Mouse (Mus musculus) ES-E14 (cell line): ENCODE data around the gene Slc39a11. TPM values are rescaled to one million over a fixed set of nuclear protein-coding genes. Genes with fewer than 3 reads are reported as not detected.

Experiments
- DNase-seq: peaks from one replicate; pipeline ENCODE4 v3.0.0-alpha.2; 2013; ENCODE audit warnings: low read depth, low spot score
- H3K27ac ChIP-seq: 2 replicates; pipeline ENCODE4 v1.5.1; 2012; ENCODE audit warnings: low read depth, mild to moderate bottlenecking, low read length, moderate library complexity, mixed read lengths; ENCODE audit not compliant: poor library complexity, insufficient read depth, severe bottlenecking
- H3K36me3 ChIP-seq: 2 replicates; pipeline ENCODE4 v1.6.1; 2012; ENCODE audit warnings: mild to moderate bottlenecking, low read length, moderate library complexity, mixed read lengths; ENCODE audit not compliant: control insufficient read depth, poor library complexity, insufficient read depth, severe bottlenecking
- H3K4me1 ChIP-seq, 2 experiments: fragments of 150-350 bp in 1 of 2; sonication (generic) in 1 of 2; 2 replicates each; pipeline ENCODE4 v1.6.1; 2012; ENCODE audit warnings: low read length in 2 of 2, mild to moderate bottlenecking in 1 of 2, mixed read lengths in 1 of 2; ENCODE audit not compliant: control insufficient read depth in 2 of 2, insufficient read depth in 2 of 2, poor library complexity in 1 of 2
- H3K4me3 ChIP-seq, 2 experiments: fragments of 150-350 bp in 1 of 2; sonication (generic) in 1 of 2; 2 replicates each; pipeline ENCODE4 v1.5.1; 2012; ENCODE audit warnings: low read length in 2 of 2, low read depth in 1 of 2, mild to moderate bottlenecking in 1 of 2, mixed read lengths in 1 of 2; ENCODE audit not compliant: insufficient read depth in 1 of 2, poor library complexity in 1 of 2, severe bottlenecking in 1 of 2
- H3K9ac ChIP-seq: 2 replicates; pipeline ENCODE4 v1.6.1; 2012; ENCODE audit warnings: low read depth, mild to moderate bottlenecking, low read length, mixed read lengths; ENCODE audit not compliant: poor library complexity, insufficient read depth, severe bottlenecking
- H3K9me3 ChIP-seq: fragments of 150-350 bp; sonication (generic); 2 replicates; pipeline ENCODE4 v1.6.1; 2012; ENCODE audit warnings: low read depth, mild to moderate bottlenecking, low read length; ENCODE audit not compliant: control insufficient read depth, insufficient read depth
- CHD2 ChIP-seq: IDR thresholded peaks from 2 replicates; pipeline ENCODE4 v1.6.1; 2014; ENCODE audit warnings: mild to moderate bottlenecking, low read depth, low read length, inconsistent platforms
- HCFC1 ChIP-seq: IDR thresholded peaks from 2 replicates; pipeline ENCODE4 v1.6.1; 2012; ENCODE audit warnings: low read length, inconsistent platforms, borderline replicate concordance; ENCODE audit not compliant: insufficient read depth
- MAFK ChIP-seq: IDR thresholded peaks from 2 replicates; pipeline ENCODE4 v1.6.1; 2014; ENCODE audit warnings: mild to moderate bottlenecking, low read depth, low read length, inconsistent platforms; ENCODE audit not compliant: insufficient read depth
- ZC3H11A ChIP-seq: IDR thresholded peaks from 2 replicates; pipeline ENCODE4 v1.6.1; 2012; ENCODE audit warnings: low read depth, mild to moderate bottlenecking, inconsistent platforms, low read length, borderline replicate concordance
- ZNF384 ChIP-seq: IDR thresholded peaks from 2 replicates; pipeline ENCODE4 v1.6.1; 2012; ENCODE audit warnings: low read depth, low read length, inconsistent platforms
- in situ Hi-C, 2 experiments: fragments of 600-800 bp; cut with MboI; formaldehyde crosslinking; loops; one replicate each; pipeline ENCODE4 v1.15.1; 2025; ENCODE audit warnings: low sequenced_read_pairs in 2 of 2, inconsistent platforms in 1 of 2; ENCODE audit not compliant: unreplicated experiment in 2 of 2
- total RNA-seq: library from RNA; depleted of rRNA; stranded (reverse); fragments of 300-350 nt; gene quantifications from 2 replicates; pipeline ENCODE4 v1.2.3, GENCODE M21; 2012

Slc39a11 gene
- total RNA-seq, 1 experiment: 17.0 TPM

DNA sequence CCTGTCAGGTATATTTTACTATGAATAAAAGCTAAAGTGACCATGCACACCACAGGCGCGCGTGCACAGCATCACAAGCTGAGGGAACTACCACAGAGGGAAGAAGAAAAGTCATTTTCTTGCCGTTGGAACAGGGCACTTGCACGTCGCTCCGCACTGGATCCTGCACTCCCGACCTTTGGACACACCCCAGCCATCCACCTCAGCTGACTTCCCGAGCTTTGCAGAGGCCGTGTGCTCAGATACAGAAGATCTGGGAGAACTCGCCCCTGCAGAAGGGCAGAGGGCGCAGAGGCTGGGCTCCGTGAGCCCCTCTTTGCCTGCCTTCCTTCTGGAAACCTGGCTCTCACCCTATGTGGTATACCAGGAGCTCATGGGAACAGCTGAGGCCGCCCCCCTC is 359.0 kb downstream of the Slc39a11 start:
- H3K4me1 ChIP-seq: peaks cover 2 to 4% of the 10 kb centered on the region in 2 experiments; a peak in 2 of 4 replicates
- in situ Hi-C loops: loop anchor here (10.0 kb wide), 1 partner anchor 334 kb away; no protein-coding TSS in a partner anchor
- no peaks in the 10 kb centered on the region for H3K36me3 ChIP-seq
- peak overlapping the region in 1 of 2 experiments; percentile 30; a peak in 1 of 4 replicates for H3K4me3 ChIP-seq
- H3K9ac ChIP-seq: no peak overlapping the region
- DNase-seq: no peak
- no peak overlapping the region for H3K27ac ChIP-seq
- H3K9me3 ChIP-seq: no peaks in the 10 kb centered on the region
- no peak for TF ChIP-seq ZC3H11A
- TF ChIP-seq MAFK: no peak
- TF ChIP-seq ZNF384: no peak
- TF ChIP-seq HCFC1: no peak
- no peak for TF ChIP-seq CHD2

DNA sequence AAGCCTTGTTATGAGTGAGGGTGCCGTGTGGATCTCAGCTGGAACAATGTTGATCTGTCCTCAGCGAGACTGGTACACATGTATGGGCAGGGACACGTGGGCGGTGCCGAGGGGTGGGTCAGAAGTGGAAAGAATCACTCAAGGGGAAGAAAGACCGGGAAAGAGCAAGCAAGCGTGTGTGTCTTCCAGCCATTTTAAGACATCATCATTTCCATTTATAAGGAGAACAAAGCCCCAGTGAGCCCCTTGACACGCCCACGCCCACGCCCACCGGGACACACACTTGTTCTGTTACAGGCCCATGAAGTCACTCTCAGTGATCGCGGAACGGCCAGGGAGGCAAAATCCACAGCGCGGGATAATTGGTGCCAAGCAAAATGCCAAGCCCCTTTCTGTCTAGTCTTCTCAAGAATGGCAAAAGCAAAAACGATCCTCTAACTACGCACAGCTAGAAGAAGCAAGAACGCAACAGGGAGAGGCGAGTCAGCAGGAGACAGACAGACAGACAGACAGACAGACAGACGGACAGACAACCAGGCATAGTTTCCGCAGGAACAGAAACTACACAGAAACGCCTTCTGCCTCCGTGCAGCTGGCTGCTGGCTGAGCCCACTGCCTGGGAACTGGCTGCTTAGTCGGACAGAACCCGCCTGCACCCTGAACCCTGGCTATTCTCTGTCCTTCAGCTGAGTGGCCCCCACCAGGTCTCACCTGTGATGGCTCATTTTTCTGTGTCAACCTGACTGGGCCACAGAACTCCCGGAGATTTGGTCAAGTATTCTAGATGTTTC is 364.7 kb downstream of the Slc39a11 start:
- in situ Hi-C loops: no loop called here
- Histone ChIP-seq H3K9ac (no peak overlapping the region), H3K36me3 (no peaks in the 10 kb centered on the region), H3K9me3 (no peaks in the 10 kb centered on the region), H3K4me1 (peaks cover 0 to 7% of the 10 kb centered on the region in 2 experiments; a peak in 1 of 4 replicates), H3K4me3 (peak overlapping the region; percentile 6 to 7; a peak in 1 of 4 replicates), H3K27ac (no peak overlapping the region)
- TF ChIP-seq ZC3H11A (no peak), ZNF384 (no peak), MAFK (no peak), CHD2 (no peak), HCFC1 (no peak)
- DNase-seq: no peak

DNA sequence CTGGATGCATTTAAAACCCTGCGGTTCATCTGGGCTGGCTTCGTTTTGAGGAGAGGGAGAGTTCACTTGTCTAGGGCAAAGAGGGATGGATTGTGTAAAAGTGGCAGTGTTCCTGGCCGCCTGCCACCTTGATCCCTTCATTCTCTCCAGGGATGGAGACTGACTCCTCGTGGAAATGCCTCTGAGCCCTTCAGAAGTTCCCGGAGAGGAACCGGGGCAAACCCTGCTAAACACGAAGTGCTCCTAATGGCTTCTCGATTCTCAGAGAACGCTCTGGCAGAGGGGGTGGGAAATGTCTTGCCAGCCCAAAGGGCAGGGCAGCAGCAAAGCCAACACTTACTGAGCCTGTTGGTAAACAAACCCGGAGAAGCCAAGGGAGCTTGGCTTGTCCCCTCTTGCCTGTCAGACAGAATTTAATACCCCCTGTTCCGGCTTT is 366.5 kb downstream of the Slc39a11 start:
- Histone ChIP-seq H3K9me3 (no peaks in the 10 kb centered on the region), H3K4me3 (no peak overlapping the region), H3K36me3 (no peaks in the 10 kb centered on the region), H3K9ac (no peak overlapping the region), H3K4me1 (peaks cover 0 to 7% of the 10 kb centered on the region in 2 experiments; a peak in 1 of 4 replicates), H3K27ac (no peak overlapping the region)
- in situ Hi-C loops: no loop called here
- TF ChIP-seq MAFK: no peak
- TF ChIP-seq HCFC1: no peak
- DNase-seq: no peak

DNA sequence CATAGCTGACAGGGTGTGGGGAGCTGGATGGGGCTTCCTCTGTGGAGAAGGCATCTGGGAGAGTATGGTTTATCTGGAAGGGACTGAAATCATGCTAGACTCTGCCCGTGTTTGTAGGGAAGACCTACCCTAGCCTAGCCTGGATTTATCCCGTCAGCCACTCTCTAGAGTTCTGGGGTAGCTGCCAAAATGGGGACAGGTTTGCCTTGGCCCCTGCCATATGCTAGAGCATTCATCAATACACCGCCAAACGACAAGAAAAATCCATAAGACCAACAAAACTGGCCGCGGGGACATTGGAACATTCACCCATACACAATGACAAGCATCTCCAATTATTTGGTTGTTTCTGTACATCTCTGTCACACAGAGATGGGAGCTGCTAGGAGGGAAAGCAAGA is 371.6 kb downstream of the Slc39a11 start:
- H3K27ac ChIP-seq: no peak overlapping the region
- in situ Hi-C loops: no loop called here
- H3K4me3 ChIP-seq: no peak overlapping the region
- H3K9ac ChIP-seq: no peak overlapping the region
- TF ChIP-seq ZC3H11A (no peak), HCFC1 (no peak), MAFK (no peak), ZNF384 (no peak), CHD2 (no peak)
- no peaks in the 10 kb centered on the region for H3K36me3 ChIP-seq
- no peaks in the 10 kb centered on the region for H3K4me1 ChIP-seq
- no peak for DNase-seq
- H3K9me3 ChIP-seq: no peaks in the 10 kb centered on the region
